Mouse (Mus musculus): ENCODE results near the gene Cpsf6.

DNA sequence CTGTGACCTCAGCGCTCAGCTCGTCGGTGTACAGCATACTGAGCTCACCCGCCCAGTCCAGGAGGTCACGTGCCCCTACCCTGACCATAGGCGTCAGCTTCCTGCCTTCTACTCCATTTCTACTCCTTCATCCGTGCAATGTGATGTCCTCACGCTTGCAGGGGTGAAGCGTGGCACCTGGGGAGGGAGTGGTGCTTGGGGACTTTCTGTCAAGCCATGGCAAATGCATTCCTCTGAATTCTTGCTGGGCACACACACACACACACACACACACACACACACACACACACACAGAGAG, 37.6 kb upstream of the Cpsf6 start:
- TF ChIP-seq GATA1 (IDR thresholded peaks at IDR 0.05; ENCODE audit: low read length) (no peak), TAL1 (IDR thresholded peaks at IDR 0.05; ENCODE audit: low read length) (no peak)
